Mouse (Mus musculus) fibroblast of lung, adult 2 months (primary cell): ENCODE data around the gene Aagab.

Experiments
- DNase-seq: peaks from one replicate; pipeline ENCODE4 v3.0.0-alpha.2; 2011; ENCODE audit warnings: low read depth

Gene Aagab

DNA sequence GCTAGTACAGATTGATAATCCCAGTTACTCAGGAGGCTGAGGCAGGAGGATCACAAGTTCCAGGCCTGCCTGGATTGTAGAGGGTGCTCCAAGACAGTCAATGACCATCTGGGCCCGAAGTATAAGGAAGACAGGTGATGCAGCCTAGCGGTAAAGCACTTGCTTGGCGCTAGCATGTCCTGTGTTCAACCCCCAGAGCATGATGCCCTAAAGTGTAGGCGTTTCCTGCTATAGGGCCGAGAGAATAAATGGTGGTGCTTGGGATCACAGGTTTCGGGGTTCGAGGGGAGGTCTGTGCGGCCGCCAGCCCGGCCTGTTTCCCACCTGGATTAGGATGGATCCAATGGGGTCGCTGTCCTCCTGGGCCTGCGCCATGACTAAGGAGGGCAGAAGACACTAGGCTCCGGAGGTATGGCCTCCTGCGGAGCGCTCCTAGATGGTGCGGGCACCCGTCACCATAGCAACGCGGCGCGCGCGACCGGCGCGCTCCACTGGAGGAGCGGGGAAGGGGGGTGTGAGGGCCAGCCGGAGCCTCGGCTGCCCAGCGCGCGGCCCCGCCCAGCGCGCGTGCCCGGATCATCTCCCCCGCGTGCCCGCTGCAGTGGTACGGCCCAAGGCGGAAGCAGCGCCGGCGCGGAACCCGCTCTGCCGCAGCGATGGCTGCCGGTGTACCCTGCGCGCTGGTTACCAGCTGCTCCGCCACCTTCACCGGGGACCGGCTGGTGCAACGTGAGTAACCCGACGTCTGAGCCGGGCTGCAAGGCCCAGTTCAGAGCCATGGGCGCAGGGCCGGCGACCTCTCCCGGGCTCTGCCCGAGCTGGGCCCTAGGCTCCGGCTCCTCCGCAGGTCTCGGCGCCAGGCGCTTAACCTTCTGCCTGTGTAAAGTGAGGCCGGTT lies at the start of gene Aagab, which contains the start of gene Iqch:
Aagab (plus strand) TSS at position 618 of the 897 bp plus-strand sequence.
Iqch (minus strand) TSS at position 451 of the 897 bp plus-strand sequence.
- DNase-seq: peak; percentile 80

DNA sequence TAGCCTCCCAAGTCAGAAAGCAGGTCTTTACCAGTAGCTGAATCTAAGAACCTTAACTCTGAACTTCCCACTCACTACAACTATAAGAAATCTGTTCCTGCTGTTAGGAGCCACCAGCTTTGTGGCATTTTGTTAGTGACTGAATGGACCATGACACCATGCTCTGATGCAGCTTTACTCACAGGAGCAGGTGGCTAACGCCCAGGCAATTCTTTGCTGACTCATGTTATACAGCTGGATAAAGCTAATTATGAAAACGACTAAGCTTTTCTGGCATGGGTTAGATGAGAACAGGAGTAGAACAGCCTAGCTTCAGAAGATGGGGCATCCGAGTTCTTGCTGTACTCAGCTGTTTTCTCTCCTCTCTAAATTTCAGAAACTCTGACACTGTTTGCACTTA lies 48.8 kb upstream of the Aagab start:
- no peak for DNase-seq

DNA sequence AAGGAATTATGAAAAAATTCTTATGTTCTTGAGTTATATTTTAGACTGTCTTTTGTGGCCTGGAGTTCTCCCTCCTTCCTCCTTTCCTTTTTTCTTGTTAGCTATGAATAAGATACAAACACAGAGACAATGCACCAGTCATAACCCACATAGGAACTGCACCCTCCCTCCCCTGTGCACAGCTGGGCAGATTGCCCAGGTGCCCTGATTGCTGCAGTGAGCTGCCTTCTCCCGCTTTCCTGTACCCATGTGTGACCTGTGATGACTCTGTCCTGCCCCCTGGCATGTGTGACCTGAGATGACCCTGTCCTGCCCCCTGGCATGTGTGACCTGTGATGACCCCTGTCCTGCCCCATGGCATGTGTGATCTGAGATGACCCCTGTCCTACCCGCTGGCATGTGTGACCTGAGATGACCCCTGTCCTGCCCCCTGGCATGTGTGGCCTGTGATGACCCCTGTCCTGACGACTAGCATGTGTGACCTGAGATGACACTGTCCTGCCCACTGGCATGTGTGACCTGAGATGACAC lies 46.9 kb upstream of the Aagab start:
- DNase-seq: no peak

- no peak for DNase-seq
Measured at GRCm38 (mm10) chr9:63556316-63556715, 46.1 kb upstream of the Aagab start.

- no peak for DNase-seq
Measured at GRCm38 (mm10) chr9:63556933-63557332, 45.5 kb upstream of the Aagab start.

- DNase-seq: no peak
Measured at GRCm38 (mm10) chr9:63561931-63562330, 40.5 kb upstream of the Aagab start.

DNA sequence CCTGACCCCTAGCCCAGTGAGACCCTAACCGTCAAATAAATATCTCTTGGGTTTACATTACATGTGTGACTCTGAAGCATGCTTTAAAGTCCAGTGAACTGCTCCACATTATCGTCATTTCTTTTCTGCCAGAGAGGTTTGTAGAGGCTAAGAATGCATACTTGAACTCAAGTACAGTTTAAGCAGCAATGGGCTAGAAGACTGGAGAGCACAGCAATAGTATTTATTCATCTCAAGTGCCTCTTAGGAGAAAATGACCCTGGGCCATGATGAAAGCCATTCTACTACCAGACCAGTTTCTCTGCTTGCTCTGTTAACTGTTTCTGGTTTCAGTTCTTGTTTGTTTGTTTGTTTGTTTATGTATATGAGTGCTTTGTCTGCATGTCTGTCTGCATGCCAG lies 39.0 kb upstream of the Aagab start:
- DNase-seq: no peak

GRCm38 (mm10) chr9:63568314-63568713 lies 34.1 kb upstream of the Aagab start:
- no peak for DNase-seq

- no peak for DNase-seq
Measured at GRCm38 (mm10) chr9:63568808-63569207, 33.7 kb upstream of the Aagab start.

DNA sequence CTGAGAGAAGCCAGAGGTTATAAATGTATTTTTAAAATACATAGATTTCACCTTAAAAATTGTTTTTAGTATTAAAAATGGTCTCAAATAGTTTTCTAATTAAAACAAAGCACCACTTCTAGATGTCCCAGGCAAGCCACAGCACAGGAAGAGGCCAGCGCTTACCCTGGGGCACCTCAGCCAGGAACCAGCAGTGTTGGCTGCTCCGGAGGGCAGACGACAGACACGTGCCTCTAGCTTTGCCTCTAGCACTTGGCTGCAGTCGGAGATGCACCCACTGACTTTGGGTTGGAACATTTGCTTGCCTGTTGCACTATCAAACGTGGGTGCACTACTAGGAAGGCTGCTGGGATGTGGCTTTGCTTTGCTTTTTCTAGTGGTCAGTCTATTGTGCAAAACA lies 30.6 kb upstream of the Aagab start:
- DNase-seq: no peak

DNA sequence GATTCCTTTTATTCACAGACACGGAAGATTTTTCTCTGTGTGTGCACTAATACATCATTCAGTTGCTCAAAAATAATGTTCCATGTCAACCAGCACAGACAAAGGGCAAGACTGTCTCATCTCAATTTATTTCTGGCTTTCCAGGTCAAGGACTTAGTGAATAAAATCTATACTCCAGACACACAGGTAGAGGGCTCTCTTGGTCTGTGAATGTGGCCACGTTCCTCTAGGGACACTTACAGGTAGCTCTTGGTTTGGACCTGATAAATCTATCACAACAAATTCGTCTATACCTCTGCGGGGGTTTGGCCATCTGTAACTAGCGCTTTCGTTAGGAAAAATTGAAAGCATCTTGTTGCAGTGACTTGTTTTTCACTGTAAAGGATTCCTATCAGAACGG lies 29.6 kb upstream of the Aagab start:
- DNase-seq: no peak

DNA sequence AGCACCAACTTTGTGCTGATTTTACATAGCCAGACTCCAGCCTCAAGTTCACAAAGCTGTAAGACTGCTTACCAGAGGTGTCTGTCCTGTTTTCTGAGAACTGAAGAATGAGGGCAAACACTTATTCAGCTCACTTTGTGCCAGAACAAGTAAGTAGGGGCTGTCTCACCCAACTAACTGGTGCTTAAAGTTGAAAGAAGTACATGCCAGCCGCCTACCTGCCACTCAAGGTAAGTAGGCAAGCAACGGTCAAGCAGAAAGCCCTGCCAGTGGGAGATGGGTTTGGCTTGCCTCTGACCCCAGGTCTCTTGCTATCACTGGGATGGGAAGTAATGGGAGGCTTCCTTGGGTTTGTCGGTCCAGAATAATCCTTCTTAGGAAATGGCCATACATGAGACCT lies 25.0 kb upstream of the Aagab start:
- no peak for DNase-seq

- no peak for DNase-seq
Measured at GRCm38 (mm10) chr9:63579644-63580043, 22.8 kb upstream of the Aagab start.

DNA sequence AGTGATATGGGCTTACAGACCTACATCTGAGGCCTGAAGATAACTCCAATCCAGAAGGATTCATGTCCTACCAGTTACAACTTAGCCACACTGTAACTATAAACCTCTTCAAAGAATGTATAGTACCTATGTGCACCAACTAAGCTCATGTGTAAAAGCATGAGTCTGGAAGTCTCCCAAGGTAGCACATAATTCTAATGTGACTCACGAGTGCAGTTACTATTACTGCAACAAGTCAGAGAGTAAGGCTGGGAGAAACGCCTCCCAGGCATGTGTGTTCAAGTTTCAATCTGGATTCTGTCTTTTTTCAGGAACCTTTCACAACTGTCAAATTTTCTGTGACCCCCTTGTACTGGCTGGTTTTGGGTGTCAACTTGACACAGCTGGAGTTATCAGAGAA lies 22.4 kb upstream of the Aagab start:
- no peak for DNase-seq

- DNase-seq: no peak
Measured at GRCm38 (mm10) chr9:63581778-63582177, 20.7 kb upstream of the Aagab start.

GRCm38 (mm10) chr9:63585251-63585650 lies 17.2 kb upstream of the Aagab start:
- no peak for DNase-seq

DNA sequence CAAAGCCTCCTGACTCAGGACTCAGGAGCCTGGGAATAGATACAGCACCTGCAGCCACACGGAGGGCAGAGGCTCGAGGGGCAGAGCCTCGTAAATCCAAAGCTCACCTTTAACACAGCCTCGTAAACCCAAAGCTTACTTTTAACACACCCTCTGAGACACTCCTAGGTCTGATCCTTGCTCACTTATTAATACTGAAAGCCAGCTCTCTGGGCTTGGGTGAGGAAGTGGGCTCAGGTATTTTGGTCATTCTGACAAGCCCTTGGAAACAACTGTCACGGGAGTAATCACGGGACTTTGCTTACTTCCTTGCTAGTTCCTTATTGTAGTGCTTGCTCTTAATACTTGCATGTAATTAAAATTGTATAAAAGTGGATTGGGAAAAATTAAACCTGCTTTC lies 13.3 kb upstream of the Aagab start:
- no peak for DNase-seq

- no peak for DNase-seq
Measured at GRCm38 (mm10) chr9:63590592-63590991, 11.9 kb upstream of the Aagab start.

DNA sequence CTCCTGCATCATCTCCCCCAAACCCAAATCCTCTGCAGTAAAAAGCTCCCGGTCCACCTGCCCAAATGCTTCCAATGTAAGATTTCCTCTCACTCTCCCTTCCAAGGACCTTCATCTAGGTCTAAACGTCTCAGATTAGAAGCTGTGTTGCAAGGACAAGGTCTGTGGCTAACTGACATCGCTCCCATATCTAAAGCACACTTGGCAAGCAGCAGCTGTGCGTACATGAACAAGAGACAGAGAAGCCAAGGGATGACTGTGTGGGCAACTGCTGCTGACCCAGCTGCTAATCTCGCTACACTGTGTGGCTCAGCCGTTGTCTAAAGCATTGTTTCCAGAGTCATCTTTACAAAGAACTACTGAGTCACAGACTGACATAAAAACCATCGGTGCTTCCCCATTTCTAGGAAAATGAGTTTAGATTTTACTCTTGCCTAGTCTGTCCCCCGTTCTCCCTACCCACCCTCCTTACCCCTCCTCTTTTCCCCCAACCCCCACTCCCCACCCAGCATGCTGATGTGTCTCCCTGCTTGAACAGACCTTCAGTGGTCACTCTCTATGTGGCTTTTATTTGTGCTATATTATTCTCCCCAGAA lies 10.7 kb upstream of the Aagab start:
- DNase-seq: no peak

- DNase-seq: no peak
Measured at GRCm38 (mm10) chr9:63595032-63595431, 7.4 kb upstream of the Aagab start.

DNA sequence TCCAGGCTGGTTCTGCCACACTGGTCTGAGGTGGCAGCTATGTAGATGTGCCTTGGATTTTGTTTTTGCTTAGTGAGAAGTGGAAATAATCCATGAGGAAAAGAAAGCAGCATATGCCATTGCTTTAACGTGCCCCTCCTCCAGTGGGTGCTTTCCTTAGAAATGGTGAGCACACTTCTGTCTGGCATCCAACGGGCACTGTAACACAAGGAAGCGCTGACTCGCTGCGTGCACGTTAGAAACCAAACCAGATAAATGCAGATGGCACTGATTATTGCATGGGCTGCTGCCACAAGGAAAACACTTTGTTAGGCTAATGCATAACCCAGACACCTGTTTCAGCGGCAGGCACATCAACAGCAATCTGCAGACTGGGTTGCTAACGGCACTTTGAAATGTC lies 6.8 kb upstream of the Aagab start:
- no peak for DNase-seq

- DNase-seq: no peak
Measured at GRCm38 (mm10) chr9:63596660-63597059, 5.8 kb upstream of the Aagab start.

DNA sequence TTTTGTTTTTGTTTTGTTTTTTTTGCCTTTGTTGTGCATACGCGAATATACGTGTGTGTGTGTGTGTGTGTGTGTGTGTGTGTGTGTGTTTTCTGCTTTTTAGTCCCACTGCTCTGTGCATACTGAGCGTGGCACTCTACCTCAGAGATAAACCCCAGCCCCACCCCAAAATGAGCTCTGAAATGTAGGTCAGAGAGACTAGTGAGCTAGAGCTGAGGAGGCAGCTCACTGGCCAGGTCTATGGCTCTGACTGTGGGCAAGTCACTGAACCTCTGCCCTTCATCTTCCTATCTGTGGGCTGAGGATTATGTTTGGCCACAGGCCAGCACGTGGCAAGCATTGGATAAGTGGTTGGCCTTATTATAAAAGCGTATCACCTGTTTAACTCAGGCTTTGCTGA lies 1.4 kb downstream of the Aagab start:
- no peak for DNase-seq
